Mouse (Mus musculus): ENCODE measurements around the gene Hrh2.

GRCm38 (mm10) chr13:54180461-54180860 is 11.5 kb upstream of the Hrh2 start:
- TF ChIP-seq POLR2A (IDR thresholded peaks at IDR 0.05; ENCODE audit: low read depth, low read length): no peak
- no peak for TF ChIP-seq CTCF (conservative IDR thresholded peaks at IDR 0.05; ENCODE audit: insufficient read depth, insufficient read length, low read depth, low read length)

Measured in kidney, adult 2 months (tissue).